Mouse (Mus musculus): ENCODE data around the gene Iqck.

The Iqck gene

GRCm38 (mm10) chr7:118911170-118911569, 55.6 kb downstream of the Iqck start:
- in situ Hi-C loops (cut with MboI, MseI): loop anchor here (10.0 kb wide), 1 partner anchor 484 kb away; no protein-coding TSS in a partner anchor

DNA sequence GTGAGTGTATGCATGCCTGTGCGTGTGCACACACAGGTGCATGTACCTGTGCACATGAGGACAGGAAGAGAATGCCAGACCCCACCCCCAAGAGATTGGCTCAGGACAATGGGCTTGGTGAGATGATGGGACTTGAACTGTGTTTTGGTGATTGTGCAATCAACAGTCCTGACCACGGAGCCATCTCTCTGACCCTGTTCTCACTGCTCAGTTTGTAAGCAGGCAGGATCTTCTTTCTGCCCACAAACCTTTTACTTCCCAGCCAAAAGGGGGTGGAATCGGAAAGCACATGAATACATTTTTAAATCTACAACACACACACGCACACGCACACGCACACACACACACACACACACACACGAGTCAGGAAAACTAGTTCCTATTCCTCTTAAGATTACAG, 56.0 kb downstream of the Iqck start:
- in situ Hi-C loops (cut with MboI, MseI): loop anchor here (10.0 kb wide), 1 partner anchor 483 kb away; no protein-coding TSS in a partner anchor

DNA sequence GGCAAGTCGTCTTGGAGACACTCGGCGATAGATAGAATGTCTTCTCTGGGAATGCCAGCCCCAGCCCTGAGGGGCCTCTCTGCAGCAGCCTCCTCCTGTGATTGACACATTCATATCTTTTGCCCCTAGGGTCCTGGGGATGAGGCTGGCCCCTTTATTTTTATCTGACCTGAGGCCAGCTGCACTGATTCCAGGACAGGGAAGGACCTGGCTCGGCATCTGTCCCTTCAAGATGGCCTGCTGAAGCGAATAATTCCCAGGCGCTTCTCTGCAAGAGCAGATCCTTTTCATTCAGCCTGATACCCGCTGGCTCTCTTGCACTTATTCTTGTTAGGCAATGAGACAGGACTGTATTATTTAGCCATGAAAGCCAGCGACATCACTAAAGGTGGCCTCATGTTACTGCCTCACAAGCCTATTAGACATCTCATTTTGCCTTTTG, 56.5 kb downstream of the Iqck start:
- in situ Hi-C loops (cut with MboI, MseI): loop anchor here (10.0 kb wide), 1 partner anchor 483 kb away; no protein-coding TSS in a partner anchor

- in situ Hi-C loops (cut with MboI, MseI): loop anchor here (10.0 kb wide), 1 partner anchor 480 kb away; no protein-coding TSS in a partner anchor
Observed at GRCm38 (mm10) chr7:118914561-118915165, 59.1 kb downstream of the Iqck start.

- in situ Hi-C loops (cut with MboI, MseI): loop anchor here (10.0 kb wide), 1 partner anchor 475 kb away; no protein-coding TSS in a partner anchor
Observed at GRCm38 (mm10) chr7:118919261-118920006, 63.9 kb downstream of the Iqck start.

DNA sequence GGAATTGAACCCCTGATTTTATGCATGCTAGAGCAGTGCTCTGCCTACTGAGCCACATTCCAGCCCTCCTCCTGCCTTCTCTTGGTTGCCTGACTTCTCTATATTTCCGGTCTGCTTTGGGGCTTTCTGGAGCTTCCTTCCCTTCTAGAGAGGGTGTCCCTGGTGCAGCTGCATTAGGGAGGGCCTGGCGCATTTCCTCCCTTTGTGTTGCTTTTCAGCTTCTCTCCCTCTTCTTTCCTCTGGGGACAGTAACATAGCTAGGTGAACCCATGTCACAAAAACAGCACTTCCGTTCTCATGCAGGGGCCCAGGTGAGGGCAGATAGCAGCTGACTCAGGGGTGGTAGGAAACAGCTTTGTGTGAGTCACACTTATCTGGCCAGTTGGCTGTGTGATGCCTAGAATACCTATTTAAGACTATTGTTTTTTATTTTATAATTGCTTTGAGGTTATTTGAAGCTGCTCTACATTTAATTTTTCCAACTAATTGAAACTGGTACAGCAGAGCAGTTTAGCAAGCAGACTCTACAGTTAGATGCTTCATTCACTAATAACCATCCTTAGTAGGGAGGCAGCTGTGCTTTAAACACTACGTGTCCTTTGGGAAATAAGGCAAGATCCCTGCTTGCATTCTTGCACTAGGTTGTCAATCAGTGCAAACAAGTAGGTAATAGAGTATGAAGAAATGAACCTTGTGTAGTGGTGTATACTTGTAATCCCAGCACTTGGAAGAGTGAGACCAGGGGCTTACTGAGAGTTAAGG, 67.1 kb downstream of the Iqck start:
- in situ Hi-C loops (cut with MboI, MseI): no loop called here

- in situ Hi-C loops (cut with MboI, MseI): no loop called here
Observed at GRCm38 (mm10) chr7:118925547-118925946, 70.0 kb downstream of the Iqck start.

DNA sequence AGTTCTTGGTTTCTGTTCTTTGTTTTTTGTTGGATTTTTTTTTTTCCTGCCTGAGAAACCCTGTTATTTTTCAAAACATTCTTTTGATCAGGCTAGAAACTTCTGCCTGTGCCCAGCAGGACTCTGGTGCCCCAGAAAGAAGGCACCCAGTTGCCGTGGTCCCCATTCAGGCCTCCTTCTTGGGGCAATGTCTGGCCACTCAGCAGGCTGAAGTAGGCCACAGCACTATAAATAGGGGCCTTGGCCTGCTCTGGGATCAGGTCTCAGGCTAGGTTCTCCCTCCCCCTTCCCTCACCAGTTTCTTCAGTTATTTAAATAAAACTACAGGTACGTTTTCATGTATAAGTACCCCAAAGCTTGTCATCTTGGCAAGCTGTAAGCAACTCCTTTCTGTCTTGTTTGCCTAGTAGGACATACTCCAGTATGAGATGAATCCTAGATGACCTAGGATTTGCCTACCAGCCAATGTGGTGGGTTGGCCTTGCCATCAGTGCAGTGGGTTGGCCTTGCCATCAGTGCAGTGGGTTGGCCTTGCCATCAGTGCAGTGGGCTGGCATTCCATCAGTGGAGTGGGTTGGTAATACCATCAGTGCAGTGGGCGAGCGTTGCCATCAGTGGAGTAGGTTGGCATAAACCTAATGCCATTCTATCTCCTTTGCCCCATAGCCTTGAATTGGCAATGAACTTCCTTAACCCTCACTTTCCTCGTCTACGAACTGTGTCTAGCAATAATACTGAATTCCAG, 71.1 kb downstream of the Iqck start:
- in situ Hi-C loops (cut with MboI, MseI): no loop called here

DNA sequence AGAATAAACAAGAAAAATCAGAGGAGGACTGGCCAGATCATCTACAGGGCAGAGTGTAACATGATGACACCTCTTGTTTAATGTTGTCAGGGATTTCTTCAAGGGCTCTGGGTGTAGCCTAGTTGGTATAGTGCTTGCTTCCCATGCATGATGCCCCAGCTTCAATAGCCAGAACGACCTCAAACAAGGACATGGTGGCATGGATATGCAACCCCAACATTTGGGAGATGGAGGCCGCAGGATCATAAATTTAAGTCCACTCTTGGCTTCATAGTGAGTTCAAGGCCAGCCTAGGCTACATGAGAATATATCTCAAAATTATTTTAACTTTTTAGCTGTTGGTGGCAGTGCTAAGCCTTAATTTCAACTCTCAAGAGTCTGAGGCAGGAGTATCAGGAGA, 71.7 kb downstream of the Iqck start:
- in situ Hi-C loops (cut with MboI, MseI): no loop called here

DNA sequence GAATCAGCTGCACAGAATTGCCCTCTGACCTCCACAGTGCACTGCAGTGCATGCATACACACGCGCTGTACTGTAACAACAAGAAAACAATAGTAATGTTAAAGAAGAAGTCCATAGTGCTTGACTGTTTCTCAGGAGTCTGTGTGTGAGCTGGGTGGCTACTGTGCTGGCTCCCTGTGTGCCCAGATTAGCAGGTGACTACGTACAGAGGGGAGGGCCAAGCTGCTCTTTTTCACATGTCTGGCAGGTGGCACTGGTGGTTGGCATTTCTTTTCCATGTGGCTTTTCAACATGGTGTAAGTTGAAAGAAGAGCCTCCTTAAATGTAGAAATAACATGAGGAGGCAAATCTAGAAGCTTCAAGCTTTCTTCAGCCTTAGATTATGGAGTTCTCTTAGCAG, 72.8 kb downstream of the Iqck start:
- in situ Hi-C loops (cut with MboI, MseI): no loop called here

GRCm38 (mm10) chr7:118928916-118929315, 73.4 kb downstream of the Iqck start:
- in situ Hi-C loops (cut with MboI, MseI): no loop called here

- in situ Hi-C loops (cut with MboI, MseI): no loop called here
Observed at GRCm38 (mm10) chr7:118929601-118930311, 74.2 kb downstream of the Iqck start.

DNA sequence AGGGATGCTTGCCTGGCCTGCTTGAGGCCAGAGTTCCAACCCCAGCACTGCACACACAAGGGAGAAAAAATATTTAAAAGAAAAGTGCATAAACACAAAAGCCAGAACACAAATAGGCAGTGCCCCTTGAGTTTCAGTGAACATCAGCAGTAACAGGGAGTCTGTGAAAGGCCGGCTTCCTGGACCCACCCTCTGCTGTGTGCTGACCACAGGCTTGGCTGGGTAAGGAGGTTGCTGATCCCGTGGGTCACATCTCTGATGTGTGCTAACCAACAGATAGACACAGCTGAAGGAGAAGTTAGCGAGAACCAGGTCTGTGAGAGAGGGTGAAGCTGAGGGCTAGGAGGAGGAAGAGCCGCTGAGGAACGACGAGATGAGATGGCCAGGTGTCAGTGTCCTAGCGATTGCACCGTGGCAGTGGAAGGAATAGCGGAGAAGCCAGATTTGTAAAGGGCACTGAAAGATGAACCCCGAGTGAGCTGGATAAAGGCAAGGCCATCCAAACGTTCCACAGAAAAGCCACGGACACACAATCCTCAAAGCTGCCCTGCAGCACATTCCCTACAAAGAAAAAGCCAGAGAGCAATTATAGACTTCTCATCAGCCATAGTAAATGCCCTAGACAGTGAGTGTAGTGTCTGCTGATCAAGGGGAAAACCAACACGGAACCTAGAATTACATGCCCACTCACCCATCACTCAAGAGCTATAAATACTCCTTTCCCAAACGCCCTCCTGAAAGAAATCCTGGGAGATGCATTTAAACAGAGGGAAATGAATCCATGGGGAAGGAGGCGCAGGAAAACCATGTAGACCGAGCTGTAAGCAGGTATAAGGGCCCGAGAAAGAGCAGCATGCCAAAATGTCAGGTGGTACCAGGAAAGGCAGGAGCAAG, 76.2 kb downstream of the Iqck start:
- in situ Hi-C loops (cut with MboI, MseI): no loop called here

DNA sequence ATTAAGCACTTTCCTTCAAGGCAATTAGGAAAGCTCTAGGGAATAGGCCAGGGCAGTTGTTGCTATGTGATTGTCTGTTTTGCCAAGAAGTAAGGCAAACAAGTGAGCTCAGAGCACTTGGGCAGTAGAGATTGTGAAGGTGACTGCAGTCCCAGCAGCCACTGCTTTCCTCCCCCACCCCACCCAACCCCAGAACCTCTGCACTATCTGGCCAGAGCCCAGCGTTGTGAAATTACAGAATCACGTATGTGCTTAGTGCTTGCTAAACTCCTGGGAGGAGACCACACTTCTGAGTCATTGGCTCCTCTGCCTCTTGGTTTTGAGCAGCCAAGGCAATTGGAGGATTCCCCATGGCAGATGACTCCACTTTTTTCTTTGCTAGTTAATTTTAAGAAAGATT, 79.8 kb downstream of the Iqck start:
- in situ Hi-C loops (cut with MboI, MseI): no loop called here

GRCm38 (mm10) chr7:118936844-118937243, 81.3 kb downstream of the Iqck start:
- in situ Hi-C loops (cut with MboI, MseI): no loop called here

GRCm38 (mm10) chr7:118937469-118938387, 82.2 kb downstream of the Iqck start:
- in situ Hi-C loops (cut with MboI, MseI): no loop called here

- in situ Hi-C loops (cut with MboI, MseI): no loop called here
Observed at GRCm38 (mm10) chr7:118942297-118942696, 86.7 kb downstream of the Iqck start.

- in situ Hi-C loops (cut with MboI, MseI): no loop called here
Observed at GRCm38 (mm10) chr7:118943170-118943569, 87.6 kb downstream of the Iqck start.

GRCm38 (mm10) chr7:118944884-118945283, 89.3 kb downstream of the Iqck start:
- in situ Hi-C loops (cut with MboI, MseI): no loop called here
